Mouse (Mus musculus): ENCODE data around the gene Gtf3a.

DNA sequence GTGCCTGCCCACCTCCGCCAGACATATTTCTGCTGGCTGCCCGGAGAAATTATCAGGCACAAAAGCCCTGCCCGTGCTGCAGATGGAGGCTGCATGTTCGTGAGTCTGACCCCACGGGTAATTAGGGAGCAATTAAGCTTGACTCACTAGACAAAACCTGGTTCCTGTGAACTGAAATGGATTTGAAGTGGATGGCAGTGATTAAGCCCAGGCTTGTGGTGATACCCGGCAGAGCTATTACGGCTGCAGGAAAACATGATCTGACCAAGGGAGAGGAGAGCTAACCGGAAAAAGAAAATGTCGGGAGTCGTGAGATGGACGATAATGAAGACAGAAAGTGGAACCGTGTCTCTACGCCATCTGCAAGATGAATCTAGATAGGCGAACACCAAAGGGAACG lies 5.5 kb upstream of the Gtf3a start:
- TF ChIP-seq CTCF (IDR thresholded peaks at IDR 0.05; ENCODE audit: extremely low read depth, insufficient read depth, insufficient read length, insufficient replicate concordance) (no peak), POLR2A (IDR thresholded peaks at IDR 0.05; ENCODE audit: low read depth, low read length) (no peak)

Data from spleen, adult 2 months (tissue).